Mouse (Mus musculus) limb, embryonic 11.5 days (tissue): ENCODE results near the gene Lrrc26. TPM values are rescaled to one million over a fixed set of nuclear protein-coding genes. Genes with fewer than 3 reads are reported as not detected.

Experiments used
- ATAC-seq: fragments of 200-750 bp; cut with Nextera tagmentation; 2 replicates; pipeline ENCODE4 v1.8.0; 2017; ENCODE audit warnings: low read depth; ENCODE audit not compliant: insufficient number of reproducible peaks, low FRiP score, low TSS enrichment
- DNase-seq: peaks from one replicate; pipeline ENCODE4 v3.0.0-alpha.2; 2015; ENCODE audit warnings: low spot score
- H3K27ac ChIP-seq: fragments of 300-500 bp; sonication (generic); replicated peaks from 2 replicates; pipeline ENCODE4 v1.5.1; 2014; ENCODE audit warnings: low read depth, mild to moderate bottlenecking, low read length
- H3K27me3 ChIP-seq: fragments of 300-500 bp; sonication (generic); 2 replicates; pipeline ENCODE4 v1.6.1; 2014; ENCODE audit warnings: mild to moderate bottlenecking, low read length, mixed read lengths; ENCODE audit not compliant: control insufficient read depth, insufficient read depth
- H3K36me3 ChIP-seq: fragments of 300-500 bp; sonication (generic); 2 replicates; pipeline ENCODE4 v1.6.1; 2014; ENCODE audit warnings: mild to moderate bottlenecking, low read length, moderate library complexity, mixed read lengths; ENCODE audit not compliant: control insufficient read depth, insufficient read depth
- H3K4me1 ChIP-seq: fragments of 300-500 bp; sonication (generic); 2 replicates; pipeline ENCODE4 v1.6.1; 2014; ENCODE audit warnings: low read length, mixed read lengths; ENCODE audit not compliant: control insufficient read depth, insufficient read depth
- H3K4me2 ChIP-seq: fragments of 300-500 bp; sonication (generic); 2 replicates; pipeline ENCODE4 v1.6.1; 2014; ENCODE audit warnings: low read depth, mild to moderate bottlenecking, moderate library complexity; ENCODE audit not compliant: severe bottlenecking
- H3K4me3 ChIP-seq: fragments of 300-500 bp; sonication (generic); 2 replicates; pipeline ENCODE4 v1.5.1; 2014; ENCODE audit warnings: low read depth, low read length
- H3K9ac ChIP-seq: fragments of 300-500 bp; sonication (generic); 2 replicates; pipeline ENCODE4 v1.6.1; 2014; ENCODE audit warnings: mild to moderate bottlenecking, low read length
- H3K9me3 ChIP-seq: fragments of 300-500 bp; sonication (generic); 2 replicates; pipeline ENCODE4 v1.6.1; 2016; ENCODE audit warnings: low read length; ENCODE audit not compliant: control insufficient read depth
- WGBS: fragments of 180-500 bp; shearing (Covaris S2); extraction: QIAGEN DNeasy Blood & Tissue Kit; methylation state at CpG from one replicate; pipeline ENCODE4 v1.1.7; 2014; 5-methylcytosine and 5-hydroxymethylcytosine counted together
- polyA plus RNA-seq: library from polyadenylated mRNA; unstranded; fragments of >200 nt; fragmentation: Nextera tagmentation; extraction: Ambion mirVana; gene quantifications from 2 replicates; pipeline ENCODE4 v1.2.1, GENCODE M21; 2014

The Lrrc26 gene
- polyA plus RNA-seq, 1 experiment from 2014 or later: not detected

GRCm38 (mm10) chr2:25288734-25289345 is 875 bp upstream of the Lrrc26 start:
- no peak overlapping the region for H3K9ac ChIP-seq
- ATAC-seq (no peak), DNase-seq (no peak)
- no peak overlapping the region for H3K4me2 ChIP-seq
- H3K4me1 ChIP-seq: peaks cover 3% of the 10 kb centered on the region; the same call in 1 of the 2 replicates
- H3K36me3 ChIP-seq: peaks cover 11% of the 10 kb centered on the region; the same call in 1 of the 2 replicates
- no peak overlapping the region for H3K4me3 ChIP-seq
- 81% methylated on average over 7 of the region's 7 CpGs for WGBS
- H3K27ac ChIP-seq: no peak overlapping the region
- no peaks in the 10 kb centered on the region for H3K9me3 ChIP-seq
- H3K27me3 ChIP-seq: peaks cover 55% of the 10 kb centered on the region

- Histone ChIP-seq H3K27me3 (peaks cover 55% of the 10 kb centered on the region), H3K4me2 (no peak overlapping the region), H3K27ac (no peak overlapping the region), H3K4me1 (peaks cover 3% of the 10 kb centered on the region; the same call in 1 of the 2 replicates), H3K9ac (no peak overlapping the region), H3K4me3 (no peak overlapping the region), H3K36me3 (peaks cover 3% of the 10 kb centered on the region; the same call in 1 of the 2 replicates), H3K9me3 (no peaks in the 10 kb centered on the region)
- DNase-seq (peak; percentile 38), ATAC-seq (no peak)
- WGBS: 2% methylated on average over 54 of the region's 54 CpGs
Measured at GRCm38 (mm10) chr2:25290101-25290815, 543 bp downstream of the Lrrc26 start.

GRCm38 (mm10) chr2:25290816-25291130 is 1.1 kb downstream of the Lrrc26 start:
- 2% methylated on average over 18 of the region's 18 CpGs for WGBS
- ATAC-seq: no peak

GRCm38 (mm10) chr2:25291184-25292053 is 1.7 kb downstream of the Lrrc26 start:
- DNase-seq: no peak

More at GRCm38 (mm10) chr2:25290816-25291130, 1.1 kb downstream of the Lrrc26 start:
- H3K27ac ChIP-seq: no peak overlapping the region
- H3K27me3 ChIP-seq: peaks cover 55% of the 10 kb centered on the region
- no peaks in the 10 kb centered on the region for H3K9me3 ChIP-seq
- no peak overlapping the region for H3K4me3 ChIP-seq
- no peak for DNase-seq
- peaks cover 3% of the 10 kb centered on the region; the same call in 1 of the 2 replicates for H3K36me3 ChIP-seq
- H3K9ac ChIP-seq: no peak overlapping the region
- peaks cover 3% of the 10 kb centered on the region; the same call in 1 of the 2 replicates for H3K4me1 ChIP-seq
- H3K4me2 ChIP-seq: no peak overlapping the region

GRCm38 (mm10) chr2:25292054-25292544 is 2.4 kb downstream of the Lrrc26 start:
- Histone ChIP-seq H3K36me3 (no peaks in the 10 kb centered on the region), H3K9me3 (no peaks in the 10 kb centered on the region), H3K4me1 (peaks cover 3% of the 10 kb centered on the region; the same call in 1 of the 2 replicates), H3K27me3 (peaks cover 58% of the 10 kb centered on the region), H3K4me3 (peak overlapping the region; percentile 17), H3K4me2 (peak overlapping the region; percentile 36), H3K27ac (no peak overlapping the region), H3K9ac (no peak overlapping the region; the same call in 1 of the 2 replicates)
- ATAC-seq (no peak; the same call in 1 of the 2 replicates), DNase-seq (peak; percentile 29)
- WGBS: 5% methylated on average over 39 of the region's 43 CpGs

More at GRCm38 (mm10) chr2:25291184-25292053, 1.7 kb downstream of the Lrrc26 start:
- no peak overlapping the region for H3K27ac ChIP-seq
- ATAC-seq: 0 out of 2 replicates have a peak, but pooled peaks have one; percentile 40
- whole genome bisulfite sequencing: 11% methylated on average over 32 of the region's 32 CpGs
- H3K9me3 ChIP-seq: no peaks in the 10 kb centered on the region
- H3K4me1 ChIP-seq: peaks cover 3% of the 10 kb centered on the region; the same call in 1 of the 2 replicates
- H3K9ac ChIP-seq: no peak overlapping the region; the same call in 1 of the 2 replicates
- peaks cover 55% of the 10 kb centered on the region for H3K27me3 ChIP-seq
- peak overlapping the region; percentile 17 for H3K4me3 ChIP-seq
- H3K36me3 ChIP-seq: no peaks in the 10 kb centered on the region
- H3K4me2 ChIP-seq: no peak overlapping the region; the same call in 1 of the 2 replicates

GRCm38 (mm10) chr2:25292856-25293255 is 3.1 kb downstream of the Lrrc26 start:
- no peak overlapping the region for H3K4me2 ChIP-seq
- DNase-seq (peak; percentile 90), ATAC-seq (no peak)
- H3K9ac ChIP-seq: no peak overlapping the region
- H3K4me3 ChIP-seq: no peak overlapping the region
- peaks cover 56% of the 10 kb centered on the region for H3K27me3 ChIP-seq
- no peaks in the 10 kb centered on the region for H3K36me3 ChIP-seq
- peaks cover 3% of the 10 kb centered on the region; the same call in 1 of the 2 replicates for H3K4me1 ChIP-seq
- no peak overlapping the region for H3K27ac ChIP-seq
- no peaks in the 10 kb centered on the region for H3K9me3 ChIP-seq
- 0% methylated on average over 1 of the region's 1 CpGs for WGBS

GRCm38 (mm10) chr2:25293706-25294105 is 4.0 kb downstream of the Lrrc26 start:
- no peak overlapping the region for H3K27ac ChIP-seq
- WGBS: 72% methylated on average over 9 of the region's 9 CpGs
- no peaks in the 10 kb centered on the region for H3K9me3 ChIP-seq
- H3K4me3 ChIP-seq: no peak overlapping the region
- ATAC-seq (no peak), DNase-seq (no peak)
- H3K36me3 ChIP-seq: no peaks in the 10 kb centered on the region
- no peak overlapping the region for H3K4me2 ChIP-seq
- no peak overlapping the region for H3K9ac ChIP-seq
- H3K27me3 ChIP-seq: peaks cover 47% of the 10 kb centered on the region
- peaks cover 3% of the 10 kb centered on the region; the same call in 1 of the 2 replicates for H3K4me1 ChIP-seq

- Histone ChIP-seq H3K36me3 (no peaks in the 10 kb centered on the region), H3K27ac (no peak overlapping the region), H3K4me1 (peaks cover 2% of the 10 kb centered on the region; the same call in 1 of the 2 replicates), H3K9me3 (no peaks in the 10 kb centered on the region), H3K4me2 (no peak overlapping the region), H3K27me3 (peaks cover 14% of the 10 kb centered on the region), H3K4me3 (no peak overlapping the region), H3K9ac (no peak overlapping the region)
- DNase-seq (no peak), ATAC-seq (no peak)
- WGBS: 82% methylated on average over 8 of the region's 8 CpGs
Measured at GRCm38 (mm10) chr2:25297093-25297492, 7.4 kb downstream of the Lrrc26 start.
